Mouse (Mus musculus) midbrain, embryonic 15.5 days (tissue): Measurements from ENCODE around the gene Uck1. TPM values are rescaled to one million over a fixed set of nuclear protein-coding genes. Genes with fewer than 3 reads are reported as not detected.

Source experiments
- ATAC-seq: fragments of 200-750 bp; cut with Nextera tagmentation; replicated peaks from 2 replicates; pipeline ENCODE4 v1.8.0; 2017; ENCODE audit warnings: moderate TSS enrichment
- H3K27ac ChIP-seq: fragments of 300-500 bp; sonication (generic); 2 replicates; pipeline ENCODE4 v1.5.1; 2015; ENCODE audit warnings: mild to moderate bottlenecking, inconsistent platforms
- H3K27me3 ChIP-seq: fragments of 300-500 bp; sonication (generic); replicated peaks from 2 replicates; pipeline ENCODE4 v1.6.1; 2015; ENCODE audit warnings: inconsistent platforms
- H3K36me3 ChIP-seq: fragments of 300-500 bp; sonication (generic); replicated peaks from 2 replicates; pipeline ENCODE4 v1.6.1; 2015; ENCODE audit warnings: inconsistent platforms
- H3K4me1 ChIP-seq: fragments of 300-500 bp; sonication (generic); 2 replicates; pipeline ENCODE4 v1.6.1; 2015; ENCODE audit warnings: inconsistent platforms
- H3K4me2 ChIP-seq: fragments of 300-500 bp; sonication (generic); 2 replicates; pipeline ENCODE4 v1.6.1; 2015; ENCODE audit warnings: inconsistent platforms, mild to moderate bottlenecking, moderate library complexity
- H3K4me3 ChIP-seq: fragments of 300-500 bp; sonication (generic); 2 replicates; pipeline ENCODE4 v1.5.1; 2015; ENCODE audit warnings: mild to moderate bottlenecking, inconsistent platforms
- H3K9ac ChIP-seq: fragments of 300-500 bp; sonication (generic); 2 replicates; pipeline ENCODE4 v1.6.1; 2015; ENCODE audit warnings: mild to moderate bottlenecking, inconsistent platforms
- H3K9me3 ChIP-seq: fragments of 300-500 bp; sonication (generic); 2 replicates; pipeline ENCODE4 v1.6.1; 2016; ENCODE audit warnings: inconsistent platforms
- WGBS: fragments of 180-500 bp; shearing (Covaris S2); methylation state at CpG from one replicate; pipeline ENCODE4 v1.1.7; 2015; ENCODE audit warnings: mixed read lengths; 5-methylcytosine and 5-hydroxymethylcytosine counted together
- polyA plus RNA-seq: library from polyadenylated mRNA; unstranded; fragments of >200 nt; fragmentation: Nextera tagmentation; extraction: Ambion mirVana; gene quantifications from 2 replicates; pipeline ENCODE4 v1.2.1, GENCODE M21; 2015

Gene Uck1
- polyA plus RNA-seq, 1 experiment from 2014 or later: 112 TPM

GRCm38 (mm10) chr2:32294348-32294747, 34.4 kb upstream of the Uck1 start:
- Histone ChIP-seq H3K9me3 (no peaks in the 10 kb centered on the region), H3K4me3 (no peak overlapping the region), H3K27me3 (no peaks in the 10 kb centered on the region), H3K27ac (no peak overlapping the region), H3K4me1 (peaks cover 6% of the 10 kb centered on the region), H3K4me2 (no peak overlapping the region), H3K9ac (no peak overlapping the region), H3K36me3 (peaks cover 35% of the 10 kb centered on the region)
- ATAC-seq: no peak
- WGBS: 87% methylated on average over 8 of the region's 8 CpGs

DNA sequence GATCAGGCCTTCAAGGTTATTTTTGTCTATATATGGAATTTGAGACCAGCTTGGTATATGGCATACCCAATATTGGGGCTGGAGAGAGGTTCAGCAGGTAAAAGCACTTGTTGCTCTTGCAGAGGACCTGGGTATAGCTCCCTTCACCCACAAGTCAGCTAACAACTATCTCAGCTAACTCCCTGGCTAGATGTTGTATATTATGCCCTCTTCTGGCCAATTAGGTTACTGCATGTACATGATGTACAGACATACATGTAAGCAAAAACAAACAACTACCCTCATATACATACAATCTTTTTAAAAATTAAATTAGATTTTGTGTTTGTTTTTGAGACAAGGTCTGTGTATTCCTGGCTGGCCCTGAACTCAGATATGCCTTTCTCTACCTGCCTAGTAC, 29.6 kb upstream of the Uck1 start:
- H3K4me3 ChIP-seq: peak overlapping the region; percentile 80; the same call in 1 of the 2 replicates
- H3K4me2 ChIP-seq: peak overlapping the region; percentile 86; the same call in 1 of the 2 replicates
- ATAC-seq: no peak
- no peak overlapping the region for H3K27ac ChIP-seq
- no peak overlapping the region for H3K9ac ChIP-seq
- H3K9me3 ChIP-seq: no peaks in the 10 kb centered on the region
- peaks cover 6% of the 10 kb centered on the region; the same call in 1 of the 2 replicates for H3K36me3 ChIP-seq
- H3K4me1 ChIP-seq: peaks cover 26% of the 10 kb centered on the region
- no peaks in the 10 kb centered on the region for H3K27me3 ChIP-seq

DNA sequence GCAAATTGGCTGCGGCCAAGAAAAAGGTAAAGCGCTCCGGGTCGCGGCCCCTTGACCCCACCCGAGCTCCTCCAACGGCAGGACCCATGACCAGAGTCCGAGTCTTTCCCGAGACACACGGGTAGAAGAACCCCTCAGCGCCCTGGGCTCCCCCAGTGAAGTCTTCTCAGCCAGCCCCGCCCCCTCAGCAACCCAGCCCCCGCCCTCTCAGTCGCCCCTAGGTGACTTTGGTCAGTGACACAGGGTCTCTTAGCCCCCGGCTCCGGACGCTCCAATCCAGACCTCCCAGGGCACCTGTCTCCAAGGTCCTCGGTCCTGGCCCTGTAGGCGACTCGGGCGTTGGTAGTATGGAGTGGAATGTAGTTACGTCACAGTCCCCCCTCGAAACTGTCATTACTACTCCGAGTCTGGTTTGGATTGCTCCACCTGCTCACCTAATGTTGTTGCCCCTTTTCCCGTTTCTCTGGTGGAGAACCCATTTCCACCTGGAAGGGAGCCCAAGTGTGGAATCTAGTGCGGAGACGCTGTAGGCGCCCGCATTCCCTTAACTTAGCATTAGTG, 28.5 kb upstream of the Uck1 start:
- WGBS: 1% methylated on average over 29 of the region's 29 CpGs
- no peaks in the 10 kb centered on the region for H3K27me3 ChIP-seq
- peak overlapping the region; percentile 86 for H3K4me2 ChIP-seq
- H3K36me3 ChIP-seq: peaks cover 10% of the 10 kb centered on the region; the same call in 1 of the 2 replicates
- peak overlapping the region; percentile 80 for H3K4me3 ChIP-seq
- peak overlapping the region; percentile 70 for H3K27ac ChIP-seq
- H3K9ac ChIP-seq: peak overlapping the region; percentile 74
- no peaks in the 10 kb centered on the region for H3K9me3 ChIP-seq
- H3K4me1 ChIP-seq: peaks cover 26% of the 10 kb centered on the region
- ATAC-seq: peak; percentile 67

- Histone ChIP-seq H3K9me3 (no peaks in the 10 kb centered on the region), H3K4me1 (peaks cover 26% of the 10 kb centered on the region), H3K4me3 (peak within 1 kb of the TSS; percentile 80), H3K9ac (peak within 1 kb of the TSS; percentile 85), H3K27ac (peak within 1 kb of the TSS; percentile 74), H3K4me2 (peak within 1 kb of the TSS; percentile 86), H3K27me3 (no peaks in the 10 kb centered on the region), H3K36me3 (peaks cover 10% of the 10 kb centered on the region; the same call in 1 of the 2 replicates)
- 0% methylated on average over 41 of the region's 41 CpGs for WGBS
- peak; percentile 99 for ATAC-seq
Measured at GRCm38 (mm10) chr2:32287923-32288367, 28.0 kb upstream of the Uck1 start, which contains the start of gene Swi5. Gene Swi5, minus strand, starts transcription at chr2:32288075.

- WGBS: under 1% methylated on average over 23 of the region's 23 CpGs
- ATAC-seq: no peak
- H3K36me3 ChIP-seq: peaks cover 9% of the 10 kb centered on the region; the same call in 1 of the 2 replicates
- H3K4me1 ChIP-seq: peaks cover 26% of the 10 kb centered on the region
- H3K27me3 ChIP-seq: no peaks in the 10 kb centered on the region
- peak within 1 kb of the TSS; percentile 80 for H3K4me3 ChIP-seq
- H3K9me3 ChIP-seq: no peaks in the 10 kb centered on the region
- H3K27ac ChIP-seq: peak within 1 kb of the TSS; percentile 74
- H3K4me2 ChIP-seq: peak within 1 kb of the TSS; percentile 86
- peak within 1 kb of the TSS; percentile 85 for H3K9ac ChIP-seq
Measured at GRCm38 (mm10) chr2:32287334-32287840, 27.4 kb upstream of the Uck1 start, which contains the start of gene Golga2. Gene Golga2, plus strand, starts transcription at chr2:32287384.

DNA sequence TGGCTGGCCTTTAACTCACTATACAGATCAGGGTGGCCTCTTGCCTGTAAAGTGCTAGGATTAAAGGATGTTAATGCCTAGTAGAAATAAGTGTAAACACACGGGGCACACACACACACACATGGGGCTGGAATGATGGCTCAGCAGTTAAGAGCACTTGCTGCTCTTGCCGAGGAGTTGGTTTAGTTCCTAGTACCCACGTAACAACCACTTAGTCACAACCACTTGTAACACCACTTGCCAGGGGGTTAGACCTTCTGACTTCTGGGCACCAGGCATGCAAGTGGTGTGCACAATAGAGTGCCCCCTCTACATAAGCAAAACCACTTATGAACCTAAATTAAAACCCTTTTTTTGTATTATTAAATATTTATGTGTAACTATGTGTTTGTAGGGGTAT, 24.0 kb upstream of the Uck1 start:
- Histone ChIP-seq H3K9me3 (no peaks in the 10 kb centered on the region), H3K36me3 (peaks cover 25% of the 10 kb centered on the region), H3K4me3 (no peak overlapping the region), H3K27me3 (no peaks in the 10 kb centered on the region), H3K4me2 (no peak overlapping the region), H3K9ac (no peak overlapping the region), H3K27ac (no peak overlapping the region), H3K4me1 (peaks cover 16% of the 10 kb centered on the region)
- WGBS: 90% methylated on average over 3 of the region's 3 CpGs
- ATAC-seq: no peak

GRCm38 (mm10) chr2:32282727-32283126, 22.8 kb upstream of the Uck1 start:
- Histone ChIP-seq H3K27ac (no peak overlapping the region), H3K9ac (no peak overlapping the region), H3K4me1 (peaks cover 12% of the 10 kb centered on the region), H3K4me3 (no peak overlapping the region), H3K9me3 (no peaks in the 10 kb centered on the region), H3K36me3 (peaks cover 36% of the 10 kb centered on the region), H3K27me3 (no peaks in the 10 kb centered on the region), H3K4me2 (no peak overlapping the region)
- 95% methylated on average over 1 of the region's 1 CpGs for WGBS
- no peak for ATAC-seq

GRCm38 (mm10) chr2:32282289-32282688, 22.3 kb upstream of the Uck1 start:
- Histone ChIP-seq H3K4me1 (peaks cover 12% of the 10 kb centered on the region), H3K36me3 (peaks cover 39% of the 10 kb centered on the region), H3K4me2 (no peak overlapping the region), H3K9ac (no peak overlapping the region), H3K27ac (no peak overlapping the region), H3K27me3 (no peaks in the 10 kb centered on the region), H3K9me3 (no peaks in the 10 kb centered on the region), H3K4me3 (no peak overlapping the region)
- 94% methylated on average over 2 of the region's 2 CpGs for WGBS
- ATAC-seq: no peak

DNA sequence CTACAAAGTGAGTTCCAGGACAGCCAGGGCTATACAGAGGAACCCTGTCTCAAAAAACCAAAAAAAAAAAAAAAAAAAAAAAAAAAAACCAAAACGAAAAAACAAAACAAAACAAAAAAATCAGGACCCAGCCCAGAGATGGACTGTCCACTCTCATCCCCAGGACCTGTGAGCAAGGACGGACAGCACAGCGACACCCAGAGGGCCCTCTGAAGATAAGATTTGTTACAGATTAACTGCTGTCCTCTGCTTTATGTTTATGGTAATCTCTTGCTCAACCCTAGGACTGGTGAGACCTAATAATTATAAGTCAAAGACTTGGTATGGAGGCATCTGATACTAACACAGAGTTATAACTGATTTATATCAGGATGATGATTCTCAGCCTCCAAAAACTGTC, 15.9 kb upstream of the Uck1 start:
- Histone ChIP-seq H3K27me3 (no peaks in the 10 kb centered on the region), H3K9ac (no peak overlapping the region), H3K4me3 (no peak overlapping the region), H3K9me3 (no peaks in the 10 kb centered on the region), H3K4me2 (no peak overlapping the region), H3K27ac (no peak overlapping the region), H3K36me3 (peaks cover 33% of the 10 kb centered on the region), H3K4me1 (no peaks in the 10 kb centered on the region)
- ATAC-seq: no peak
- 81% methylated on average over 3 of the region's 3 CpGs for WGBS

DNA sequence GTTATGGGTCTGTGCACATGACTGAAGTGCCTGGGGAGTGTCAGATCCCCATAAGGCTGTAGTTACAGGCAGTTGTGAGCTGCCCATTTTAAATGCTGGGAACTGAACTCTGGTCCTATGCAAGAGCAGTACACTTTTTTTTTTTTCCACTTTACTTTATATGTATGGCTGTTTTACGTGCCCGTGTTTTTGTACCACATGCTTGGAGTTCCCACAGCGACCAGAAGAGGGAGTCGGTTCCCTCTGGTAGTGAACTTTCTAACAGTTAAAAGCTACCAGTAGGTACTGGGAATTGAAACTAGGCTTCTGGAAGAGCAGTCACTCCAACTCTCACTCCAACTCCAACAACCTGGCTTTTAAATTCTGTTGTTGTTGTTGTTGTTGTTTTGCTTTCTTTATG, 676 bp upstream of the Uck1 start:
- H3K9ac ChIP-seq: no peak overlapping the region; the same call in 1 of the 2 replicates
- no peaks in the 10 kb centered on the region for H3K27me3 ChIP-seq
- peaks cover 13% of the 10 kb centered on the region; the same call in 1 of the 2 replicates for H3K36me3 ChIP-seq
- WGBS: 17% methylated on average over 4 of the region's 4 CpGs
- peak overlapping the region; percentile 70 for H3K4me3 ChIP-seq
- peak overlapping the region; percentile 71; the same call in 1 of the 2 replicates for H3K4me2 ChIP-seq
- no peaks in the 10 kb centered on the region for H3K9me3 ChIP-seq
- ATAC-seq: peak; percentile 19
- peaks cover 16% of the 10 kb centered on the region for H3K4me1 ChIP-seq
- H3K27ac ChIP-seq: no peak overlapping the region

DNA sequence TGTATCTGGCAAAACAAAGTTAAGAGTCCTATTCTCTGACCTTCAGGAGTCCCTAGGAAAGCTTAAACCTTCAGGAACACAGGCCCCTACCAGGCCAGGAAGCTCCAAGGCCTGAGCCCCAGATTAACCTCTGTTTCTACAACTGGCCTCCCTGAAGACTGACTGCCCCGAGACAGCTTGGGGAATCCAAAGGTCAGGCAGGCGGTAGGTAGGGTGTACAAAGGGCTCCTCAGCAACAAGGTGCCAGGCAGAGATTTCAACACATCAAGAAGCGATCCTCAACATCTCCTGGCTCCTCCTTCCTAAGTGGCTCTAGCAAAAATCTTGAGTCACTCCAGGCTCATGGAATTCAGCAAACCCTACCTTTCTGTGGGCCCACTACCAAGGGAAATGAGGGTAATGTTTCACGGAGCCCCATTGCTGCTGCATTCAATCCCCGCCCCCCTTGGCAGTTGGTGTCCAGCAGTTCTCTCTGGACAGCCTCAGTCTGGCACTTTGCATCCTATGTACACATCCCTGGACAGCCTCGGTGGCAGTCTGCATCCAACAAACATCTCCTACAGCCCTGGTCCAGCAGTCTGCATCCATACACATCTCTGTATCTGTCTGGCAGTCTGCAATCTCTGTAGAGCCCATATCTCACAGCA, 949 bp downstream of the Uck1 start:
- Histone ChIP-seq H3K4me1 (peaks cover 16% of the 10 kb centered on the region), H3K4me3 (peak overlapping the region; percentile 70), H3K4me2 (peak overlapping the region; percentile 71), H3K36me3 (peaks cover 21% of the 10 kb centered on the region; the same call in 1 of the 2 replicates), H3K9ac (peak overlapping the region; percentile 71), H3K27me3 (no peaks in the 10 kb centered on the region), H3K27ac (no peak overlapping the region), H3K9me3 (no peaks in the 10 kb centered on the region)
- WGBS: 51% methylated on average over 6 of the region's 6 CpGs
- ATAC-seq: no peak

DNA sequence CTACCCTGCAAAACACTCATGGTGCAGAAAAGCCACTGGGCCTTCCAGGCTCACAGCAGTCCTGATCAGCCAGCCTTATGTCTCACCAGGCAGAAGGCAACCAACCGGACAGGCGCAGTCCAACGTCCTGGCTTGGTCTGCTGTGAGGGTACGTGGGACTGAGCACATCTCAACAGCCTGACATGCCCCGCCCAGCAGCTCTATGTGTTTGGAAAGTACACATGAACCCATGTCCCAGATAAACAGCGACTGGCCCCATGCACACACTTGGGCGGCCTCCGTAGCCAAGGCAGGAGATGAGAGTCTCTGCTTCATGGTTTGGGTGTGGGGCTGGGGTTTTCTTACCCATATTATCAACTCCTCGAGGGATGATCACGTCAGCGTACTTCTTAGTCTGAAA, 3.7 kb downstream of the Uck1 start:
- no peak overlapping the region for H3K4me3 ChIP-seq
- H3K27ac ChIP-seq: no peak overlapping the region
- H3K4me1 ChIP-seq: peaks cover 16% of the 10 kb centered on the region
- peaks cover 30% of the 10 kb centered on the region; the same call in 1 of the 2 replicates for H3K36me3 ChIP-seq
- H3K9ac ChIP-seq: no peak overlapping the region
- 92% methylated on average over 11 of the region's 11 CpGs for WGBS
- no peak for ATAC-seq
- H3K4me2 ChIP-seq: no peak overlapping the region
- no peaks in the 10 kb centered on the region for H3K9me3 ChIP-seq
- H3K27me3 ChIP-seq: no peaks in the 10 kb centered on the region
